Mouse (Mus musculus): ENCODE measurements around the gene Plxna2.

- TF ChIP-seq CTCF (IDR thresholded peaks at IDR 0.05; ENCODE audit: extremely low read depth, insufficient read depth, low read length) (no peak), POLR2A (IDR thresholded peaks at IDR 0.05; ENCODE audit: extremely low read depth, insufficient read depth, low read length) (no peak)
Measured at GRCm38 (mm10) chr1:194580539-194580938, 37.5 kb upstream of the Plxna2 start.

All from cortical plate, adult 2 months (tissue).